Mouse (Mus musculus) brain, embryonic 14.5 days (tissue): ENCODE results near the gene Shroom3. TPM values are rescaled to one million over a fixed set of nuclear protein-coding genes. Genes with fewer than 3 reads are reported as not detected.

ENCODE experiments used
- DNase-seq: peaks from one replicate; pipeline ENCODE4 v3.0.0-alpha.2; 2011; ENCODE audit warnings: low read depth
- CTCF ChIP-seq: fragments of 200-500 bp; IDR thresholded peaks from 2 replicates; pipeline ENCODE4 v1.5.1; 2012; ENCODE audit warnings: inconsistent platforms, mild to moderate bottlenecking, moderate library complexity, borderline replicate concordance; ENCODE audit not compliant: insufficient read depth, insufficient read length; ENCODE audit errors: extremely low read depth
- POLR2A ChIP-seq: fragments of 200-500 bp; IDR thresholded peaks from 2 replicates; pipeline ENCODE4 v1.6.1; 2012; ENCODE audit warnings: mild to moderate bottlenecking, inconsistent platforms, borderline replicate concordance; ENCODE audit not compliant: poor library complexity, insufficient read depth, insufficient read length, severe bottlenecking; ENCODE audit errors: extremely low read depth
- polyA plus RNA-seq: library from polyadenylated mRNA; depleted of rRNA; stranded (reverse); fragments of >200 nt; gene quantifications from 2 replicates; pipeline ENCODE4 v1.2.3, GENCODE M21; 2012

The Shroom3 gene
- polyA plus RNA-seq, 1 experiment = 8.0 TPM

- peak; percentile 11 for DNase-seq
- TF ChIP-seq POLR2A (no peak), CTCF (no peak)
Observed at GRCm38 (mm10) chr5:92763546-92763952, 80.3 kb downstream of the Shroom3 start.

GRCm38 (mm10) chr5:92766301-92766700 is 83.1 kb downstream of the Shroom3 start:
- TF ChIP-seq CTCF (no peak), POLR2A (no peak)
- no peak for DNase-seq

GRCm38 (mm10) chr5:92767194-92767777 is 84.1 kb downstream of the Shroom3 start:
- DNase-seq = no peak
- TF ChIP-seq POLR2A = no peak
- no peak for TF ChIP-seq CTCF

- DNase-seq = no peak
- TF ChIP-seq POLR2A (no peak), CTCF (no peak)
Observed at GRCm38 (mm10) chr5:92767857-92768291, 84.6 kb downstream of the Shroom3 start.

GRCm38 (mm10) chr5:92773821-92774220 is 90.6 kb downstream of the Shroom3 start:
- no peak for DNase-seq
- TF ChIP-seq CTCF = no peak
- no peak for TF ChIP-seq POLR2A

- DNase-seq = no peak
- TF ChIP-seq POLR2A (no peak), CTCF (no peak)
Observed at GRCm38 (mm10) chr5:92774419-92774818, 91.2 kb downstream of the Shroom3 start.

GRCm38 (mm10) chr5:92774893-92775292 is 91.7 kb downstream of the Shroom3 start:
- no peak for DNase-seq
- no peak for TF ChIP-seq POLR2A
- no peak for TF ChIP-seq CTCF

GRCm38 (mm10) chr5:92778395-92778794 is 95.2 kb downstream of the Shroom3 start:
- DNase-seq = no peak
- TF ChIP-seq POLR2A = no peak
- TF ChIP-seq CTCF = no peak

- no peak for DNase-seq
- TF ChIP-seq CTCF = peak; percentile 9; the same call in 1 of the 2 replicates
- TF ChIP-seq POLR2A = no peak
Observed at GRCm38 (mm10) chr5:92781082-92781481, 97.8 kb downstream of the Shroom3 start.

GRCm38 (mm10) chr5:92784037-92784860 is 101.0 kb downstream of the Shroom3 start:
- TF ChIP-seq CTCF (no peak), POLR2A (no peak)
- DNase-seq = no peak

- TF ChIP-seq CTCF = no peak
- TF ChIP-seq POLR2A = no peak
- DNase-seq = no peak
Observed at GRCm38 (mm10) chr5:92785870-92786436, 102.7 kb downstream of the Shroom3 start.
